Mouse (Mus musculus) gastrocnemius, postnatal 25 days (tissue): ENCODE results near the gene 0610010K14Rik. TPM values are rescaled to one million over a fixed set of nuclear protein-coding genes. Genes with fewer than 3 reads are reported as not detected.

Source experiments
- DNase-seq: peaks from one replicate; pipeline ENCODE4 v3.0.0; 2022
- long read RNA-seq, 2 experiments: library from polyadenylated mRNA; stranded (forward); transcript quantifications; one replicate each; pipeline ENCODE4 v2.0.0; 2021
- total RNA-seq, 2 experiments: library from RNA; stranded (reverse); gene quantifications; 1 replicate in 1 of 2; 2 replicates in 1 of 2; pipeline ENCODE4 v1.2.3; 2021

0610010K14Rik gene
- total RNA-seq, result 10 to 100 TPM; 26.9 to 36.2 TPM
- long read RNA-seq, experiment 1, transcript 0610010K14Rik-206 (6 exons, 576 nt), result minor isoform, 6 of 58 reads
- long read RNA-seq, experiment 1, transcript 0610010K14Rik-208 (6 exons, 880 nt), result minor isoform, 11 of 58 reads
- long read RNA-seq, experiment 1, transcript 0610010K14Rik-209 (4 exons, 667 nt), result minor isoform, 5 of 58 reads
- long read RNA-seq, experiment 1, transcript 0610010K14Rik-202 (5 exons, 779 nt), result major isoform, 15 of 58 reads
- long read RNA-seq, experiment 1, partial matches to known transcripts, result 4 of 58 reads
- long read RNA-seq, experiment 1, other reads (novel, unspliced or antisense), result 15 of 58 reads
- long read RNA-seq, experiment 2, transcript 0610010K14Rik-202 (5 exons, 779 nt), result minor isoform, 7 of 30 reads
- long read RNA-seq, experiment 2, transcript 0610010K14Rik-208 (6 exons, 880 nt), result minor isoform, 6 of 30 reads
- long read RNA-seq, experiment 2, transcript 0610010K14Rik-206 (6 exons, 576 nt), result major isoform, 8 of 30 reads
- long read RNA-seq, experiment 2, partial matches to known transcripts, result 0 of 30 reads
- long read RNA-seq, experiment 2, other reads (novel, unspliced or antisense), result 6 of 30 reads

DNA sequence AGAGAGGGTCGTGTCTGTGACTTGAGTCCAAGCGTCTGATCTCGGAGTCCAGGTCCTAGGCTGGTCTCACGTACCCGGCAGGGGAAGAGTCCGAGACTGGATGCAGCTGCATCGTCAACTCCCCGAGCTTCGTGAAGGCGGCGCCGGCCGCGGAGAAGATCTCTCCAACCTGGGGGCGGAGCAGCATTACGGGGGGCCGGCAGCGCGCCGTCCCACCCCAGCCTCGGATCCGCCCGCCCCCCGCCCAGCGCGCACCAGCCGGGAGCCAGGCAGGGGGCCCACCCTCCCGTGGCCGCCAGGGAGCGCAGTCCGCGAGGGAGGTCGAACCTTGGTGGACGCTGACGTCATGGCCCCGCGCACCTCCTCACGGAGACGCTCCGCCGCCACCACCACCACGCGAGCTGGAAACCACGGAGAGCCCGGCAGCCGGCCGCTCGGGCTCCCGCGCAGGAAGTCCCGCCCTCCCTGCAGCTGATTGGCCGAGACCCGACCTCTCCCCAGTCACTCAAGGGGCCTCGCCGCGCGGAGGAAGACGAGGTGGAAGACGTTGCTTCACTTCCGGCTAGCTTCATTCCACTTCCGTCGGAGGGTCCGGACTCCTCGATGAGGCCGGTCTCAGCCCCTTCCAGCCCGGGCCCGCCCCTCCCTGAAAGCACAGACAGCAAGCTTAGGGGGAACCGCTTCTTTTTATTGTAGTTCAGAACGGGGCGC, at the start of gene 0610010K14Rik:
0610010K14Rik (minus strand) TSS at position 458 of the 711 bp plus-strand sequence.
- peak; percentile 98 for DNase-seq

DNA sequence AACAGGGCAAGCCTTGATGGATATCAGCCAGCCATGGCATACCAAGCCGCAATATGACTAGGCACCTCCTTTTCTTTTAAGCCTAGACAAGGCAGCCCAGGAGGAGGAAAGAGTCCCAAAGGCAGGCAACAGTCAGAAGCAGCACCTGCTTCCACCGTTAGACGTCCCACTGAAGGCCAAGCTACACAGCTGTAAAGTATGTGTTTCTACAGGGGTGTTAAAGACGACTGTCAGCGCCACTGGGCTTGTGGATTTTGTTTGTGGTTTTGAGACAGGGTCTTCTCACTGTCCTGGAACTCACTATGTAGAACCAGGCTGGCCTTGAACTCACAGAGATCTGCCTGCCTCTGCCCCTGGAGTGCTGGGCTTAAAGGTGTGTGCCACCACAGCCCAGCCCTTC, 48.0 kb upstream of the 0610010K14Rik start:
- DNase-seq, result no peak

DNA sequence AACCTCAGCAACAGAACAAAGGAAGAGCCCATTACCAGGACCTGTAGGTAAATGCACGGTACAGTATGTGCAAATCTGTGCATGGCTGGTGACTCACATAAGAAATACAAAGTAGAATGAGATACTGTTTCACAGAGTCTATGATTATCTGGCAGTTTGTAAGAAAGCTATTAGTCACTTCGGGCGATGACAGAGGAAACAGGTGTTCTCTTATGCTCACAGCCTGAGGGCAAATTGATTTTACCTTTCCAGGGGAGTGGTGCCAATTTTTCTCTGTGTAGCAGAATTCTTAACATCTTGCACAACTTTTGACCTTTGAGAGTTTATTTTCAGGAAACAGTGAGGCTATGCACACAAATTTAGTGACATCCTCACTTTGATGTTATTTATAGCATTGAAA, 47.0 kb upstream of the 0610010K14Rik start:
- no peak for DNase-seq

DNA sequence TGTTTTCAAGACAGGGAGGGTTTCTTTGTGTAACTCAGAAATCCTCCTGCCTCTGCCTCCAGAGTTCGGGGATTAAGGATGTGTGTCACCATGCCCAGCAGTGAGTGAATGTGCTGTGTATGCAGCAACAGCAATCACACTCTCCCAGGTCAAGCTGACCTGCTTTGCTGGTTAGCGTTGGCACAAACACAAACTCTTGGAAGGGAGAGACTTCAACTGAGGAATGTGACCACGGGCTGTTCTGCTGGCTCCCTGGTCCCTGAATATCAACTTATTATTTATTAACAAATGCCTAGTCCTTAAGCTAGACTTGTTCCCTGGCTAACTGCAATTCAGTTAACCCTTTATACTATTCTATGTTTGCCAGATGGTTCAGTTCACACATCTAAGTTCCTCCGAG, 46.0 kb upstream of the 0610010K14Rik start:
- DNase-seq, result no peak

DNA sequence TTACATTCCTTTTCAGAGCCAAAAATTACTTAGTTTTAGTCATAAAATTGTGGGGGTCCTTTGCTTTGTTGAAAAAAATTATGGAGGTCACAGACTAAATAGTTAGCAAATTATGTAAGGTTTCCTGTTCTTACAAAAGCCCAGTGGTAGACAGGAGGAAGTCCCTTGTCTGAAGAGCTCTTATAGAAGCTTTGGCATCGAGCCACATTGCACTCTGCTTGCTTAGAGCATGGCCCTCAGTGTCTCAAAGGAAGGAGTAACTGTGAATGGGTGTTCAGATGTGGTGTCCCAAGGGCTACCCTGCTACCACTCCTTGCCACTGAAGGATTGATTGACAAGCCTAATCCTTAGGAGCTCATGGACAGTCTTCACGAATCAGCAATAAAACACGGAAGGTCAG, 42.7 kb upstream of the 0610010K14Rik start:
- no peak for DNase-seq

DNA sequence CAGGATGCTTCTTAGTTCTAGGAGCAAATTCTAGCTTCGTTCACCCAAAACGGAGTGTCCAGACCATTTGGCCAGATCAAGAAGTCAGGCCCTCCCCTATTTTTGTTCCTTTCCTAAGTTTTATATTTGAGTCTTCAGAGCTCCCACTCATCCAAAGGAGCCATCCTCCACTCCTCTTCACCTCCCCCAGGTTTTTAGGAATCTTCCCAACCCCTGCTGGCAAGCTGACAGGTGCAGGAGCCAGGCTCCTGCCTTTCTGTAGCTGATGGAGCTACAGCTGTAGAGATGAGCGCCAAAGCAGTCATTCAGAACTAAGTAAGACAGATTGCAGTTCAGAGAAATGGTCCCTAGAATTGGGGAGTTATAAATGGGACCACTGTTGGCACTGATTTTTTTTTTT, 41.2 kb upstream of the 0610010K14Rik start:
- DNase-seq, result no peak

DNA sequence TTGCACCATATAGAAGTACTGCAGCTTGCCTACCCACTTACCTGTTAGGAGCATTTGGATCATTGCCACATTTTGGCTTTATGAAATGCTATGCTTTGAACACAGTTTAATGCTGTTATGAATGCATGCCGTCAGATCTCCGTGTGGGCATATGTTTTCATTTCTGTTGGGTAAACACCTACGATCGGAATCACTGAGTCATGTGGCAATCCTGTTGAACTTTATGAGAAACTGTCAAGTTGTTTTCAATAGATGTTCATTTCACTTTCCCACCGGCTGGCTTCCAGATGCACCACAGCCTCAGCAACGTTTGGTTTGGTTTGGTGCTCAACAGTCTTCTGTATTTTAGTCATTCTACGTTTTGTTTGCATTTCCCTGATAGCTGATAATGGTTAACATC, 33.9 kb upstream of the 0610010K14Rik start:
- DNase-seq, result no peak

DNA sequence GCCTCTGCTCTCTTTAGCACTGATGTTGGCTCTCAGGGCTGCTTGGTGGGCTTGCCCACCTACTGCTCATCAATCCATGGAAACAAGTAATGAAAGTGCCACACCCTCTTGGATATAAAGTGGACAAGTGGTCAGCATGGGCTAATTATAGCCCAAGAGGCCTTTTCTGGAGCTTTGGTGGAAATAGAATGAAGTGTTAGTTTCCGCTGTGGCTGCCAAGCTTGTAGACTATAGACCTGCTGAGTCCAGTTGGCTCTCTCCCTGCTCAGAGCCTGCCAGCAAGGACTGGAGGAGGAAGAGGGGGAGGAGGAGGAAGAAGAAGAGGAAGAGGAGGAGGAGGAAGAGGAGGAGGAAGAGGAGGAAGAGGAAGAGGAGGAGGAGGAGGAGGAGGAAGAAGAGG, 28.7 kb upstream of the 0610010K14Rik start:
- no peak for DNase-seq

DNA sequence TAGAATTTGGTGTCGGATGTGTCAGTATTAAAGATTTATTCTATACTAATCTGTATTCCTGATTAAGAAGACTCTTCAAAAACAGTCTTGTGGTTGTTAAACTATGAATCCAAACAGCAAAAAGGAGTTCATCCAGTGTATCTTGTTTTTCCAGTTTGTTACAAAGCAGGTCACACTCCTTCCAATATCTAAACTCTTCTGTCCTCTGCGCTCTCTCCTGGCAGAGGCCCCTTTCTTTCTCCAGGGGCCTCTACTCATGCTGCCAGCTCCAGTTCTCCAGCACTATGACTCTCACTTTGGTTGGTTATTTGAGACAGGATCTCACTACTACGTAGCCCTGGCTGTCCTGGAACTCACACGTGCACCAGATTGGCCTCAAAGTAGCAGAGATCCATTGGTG, 28.1 kb upstream of the 0610010K14Rik start:
- no peak for DNase-seq

DNA sequence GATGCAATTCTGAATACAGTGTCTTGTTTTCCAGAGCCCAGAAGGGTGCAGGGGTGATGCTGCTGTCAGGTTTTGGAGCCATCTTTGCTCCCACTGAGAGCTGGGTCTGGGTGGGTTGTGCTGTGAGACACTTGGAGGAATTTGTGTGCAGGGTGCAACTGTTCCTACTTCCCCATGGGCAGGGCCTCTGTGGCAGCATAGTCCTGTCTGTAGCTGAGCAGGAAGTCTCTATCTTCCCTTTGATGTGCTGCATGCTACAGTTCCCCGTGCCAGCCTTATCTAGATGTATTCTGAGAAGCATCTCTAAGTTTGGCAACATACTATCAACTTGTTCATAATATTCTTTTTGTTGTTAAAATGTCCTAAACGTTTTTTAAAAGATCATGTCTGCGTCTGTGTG, 27.5 kb upstream of the 0610010K14Rik start:
- no peak for DNase-seq

DNA sequence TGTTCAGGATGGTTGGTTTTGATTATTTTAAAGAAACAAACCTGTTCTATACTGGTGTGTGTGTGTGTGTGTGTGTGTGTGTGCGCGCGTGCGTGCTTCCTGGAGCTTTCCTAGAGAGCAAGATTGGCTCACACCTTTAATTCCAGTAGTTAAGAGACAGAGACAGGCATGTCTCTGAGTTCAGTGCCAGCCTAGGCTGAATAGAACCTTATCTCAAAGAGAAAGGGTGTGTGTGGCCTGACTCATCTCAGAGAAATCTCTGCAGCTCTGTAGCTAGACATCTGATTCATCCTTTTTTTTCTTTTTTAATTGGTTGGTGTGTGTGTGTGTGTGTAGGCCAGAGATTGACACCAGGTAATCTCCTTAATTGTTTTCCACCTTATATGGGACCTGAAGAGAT, 21.3 kb upstream of the 0610010K14Rik start:
- DNase-seq, result no peak

DNA sequence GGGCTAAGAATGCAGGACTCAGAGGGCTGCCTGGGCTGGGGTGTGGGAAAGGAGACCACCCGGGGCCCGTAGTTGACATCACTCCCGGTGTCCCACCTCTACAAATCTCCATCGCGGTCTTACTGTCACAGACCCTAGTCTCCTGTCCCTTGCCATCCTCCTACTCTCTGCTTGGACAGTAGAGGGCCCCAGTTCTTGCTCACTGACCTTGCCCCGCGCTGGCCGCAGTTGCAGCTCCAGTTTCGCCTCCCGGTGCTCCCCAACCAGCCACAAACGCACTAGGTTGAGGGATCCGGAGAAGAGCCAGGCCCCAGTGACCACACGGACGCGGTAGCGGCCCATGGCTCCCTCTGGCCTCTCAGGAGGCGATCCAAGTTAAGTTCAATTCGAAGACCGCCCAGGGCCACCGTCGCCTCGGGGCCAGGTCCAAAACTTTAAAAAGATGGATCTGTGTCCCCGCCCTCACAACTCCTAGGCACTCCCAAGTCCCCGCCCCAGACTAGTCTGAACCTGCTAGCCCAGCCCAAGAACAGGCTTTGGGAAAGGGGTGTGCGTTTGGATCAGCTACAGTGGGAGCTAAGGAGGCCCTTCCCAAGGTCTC, 17.3 kb upstream of the 0610010K14Rik start, which contains the start of gene Alox12:
Alox12 (minus strand) TSS at position 423 of the 601 bp plus-strand sequence.
- peak; percentile 48 for DNase-seq

DNA sequence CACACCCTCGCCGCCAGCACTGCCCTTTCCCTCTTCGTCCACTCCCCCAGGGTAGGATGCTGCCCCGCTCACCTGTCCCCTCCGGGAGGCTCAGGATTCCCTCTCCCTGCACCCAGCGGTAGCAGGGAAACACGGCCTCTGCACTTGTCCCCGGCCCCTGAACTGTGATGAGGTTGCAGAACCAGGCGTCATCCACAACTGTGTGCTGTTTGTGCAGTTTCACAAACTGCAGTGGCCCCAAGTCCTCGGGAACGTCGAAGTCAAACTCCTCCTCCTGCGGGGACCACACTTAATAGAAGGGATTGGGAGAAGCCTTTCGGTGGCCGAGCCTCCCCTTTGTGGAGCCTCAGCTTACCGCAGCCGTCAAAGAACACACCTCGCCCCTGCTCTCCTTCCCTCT, 16.6 kb upstream of the 0610010K14Rik start:
- DNase-seq, result no peak

DNA sequence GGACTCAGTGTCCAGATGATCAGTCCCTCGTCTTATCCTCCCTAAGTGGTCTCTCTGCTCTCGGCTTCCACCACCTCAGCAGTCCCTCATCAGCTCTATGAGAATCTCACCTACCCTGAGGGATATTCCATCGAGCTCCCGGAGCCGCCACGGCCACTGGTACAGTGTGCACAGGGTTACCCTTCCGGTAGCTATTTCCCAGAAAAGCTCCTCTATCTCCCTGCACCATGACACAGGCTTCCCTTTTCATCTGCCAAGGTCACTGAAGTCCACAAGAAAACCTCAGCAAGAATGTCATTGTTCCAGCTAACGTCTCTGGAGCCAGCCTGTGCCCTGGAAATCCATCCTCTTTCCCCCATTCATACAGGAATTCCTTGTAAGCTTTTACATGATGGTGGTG, 14.1 kb upstream of the 0610010K14Rik start:
- DNase-seq, result no peak

DNA sequence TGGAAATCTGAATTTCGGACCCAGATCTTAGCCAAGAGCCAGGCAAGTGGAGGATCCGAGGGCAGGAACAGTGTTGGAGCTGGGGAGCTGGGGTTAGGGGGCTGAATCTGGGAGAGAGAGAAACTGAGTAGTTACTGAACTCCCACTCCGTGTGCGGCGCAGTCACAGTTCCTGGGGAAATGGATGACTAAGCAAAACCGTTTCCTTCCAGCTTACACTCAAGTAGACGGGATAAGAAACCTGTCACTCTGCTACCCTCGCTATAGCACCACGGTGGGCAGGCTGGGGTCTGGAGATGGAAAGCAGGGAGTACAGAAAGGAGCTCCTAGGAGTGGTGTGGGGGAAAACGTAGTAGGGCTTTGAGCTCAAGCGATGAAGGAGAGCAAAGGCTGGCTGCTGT, 12.4 kb upstream of the 0610010K14Rik start:
- DNase-seq, result no peak

DNA sequence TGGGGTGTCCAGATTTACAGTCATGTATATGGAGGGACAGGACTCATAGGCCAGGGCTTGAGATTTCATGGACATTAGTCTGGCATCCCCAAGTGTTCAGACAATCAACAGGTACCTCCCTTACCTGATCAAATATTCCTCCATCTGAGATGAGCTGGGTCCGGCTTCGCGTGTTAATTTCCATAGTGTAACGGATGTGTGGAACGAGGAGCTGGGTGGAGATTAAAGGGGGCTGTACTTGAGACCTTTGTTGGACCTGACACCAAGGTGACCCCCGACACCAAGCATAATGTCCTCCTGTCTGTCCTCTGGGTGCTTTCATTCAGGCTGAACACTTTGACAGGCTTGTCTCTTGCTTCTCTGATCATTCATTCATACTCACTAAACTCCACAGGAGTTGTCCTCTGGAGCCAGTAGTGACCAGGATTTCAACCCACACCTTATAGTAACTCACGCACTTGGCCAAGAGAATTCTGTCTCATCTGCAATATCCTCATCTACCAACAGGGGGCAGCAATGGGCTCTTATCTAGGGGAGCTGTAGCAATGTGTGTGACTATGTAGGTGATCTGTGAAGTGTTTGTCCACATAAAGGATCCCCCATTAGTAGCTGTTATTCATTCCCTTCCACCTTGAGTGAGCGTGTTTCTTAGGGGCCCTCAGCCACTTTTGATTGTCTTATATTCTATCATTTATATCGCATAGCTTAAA, 9.6 kb upstream of the 0610010K14Rik start:
- DNase-seq, result no peak

DNA sequence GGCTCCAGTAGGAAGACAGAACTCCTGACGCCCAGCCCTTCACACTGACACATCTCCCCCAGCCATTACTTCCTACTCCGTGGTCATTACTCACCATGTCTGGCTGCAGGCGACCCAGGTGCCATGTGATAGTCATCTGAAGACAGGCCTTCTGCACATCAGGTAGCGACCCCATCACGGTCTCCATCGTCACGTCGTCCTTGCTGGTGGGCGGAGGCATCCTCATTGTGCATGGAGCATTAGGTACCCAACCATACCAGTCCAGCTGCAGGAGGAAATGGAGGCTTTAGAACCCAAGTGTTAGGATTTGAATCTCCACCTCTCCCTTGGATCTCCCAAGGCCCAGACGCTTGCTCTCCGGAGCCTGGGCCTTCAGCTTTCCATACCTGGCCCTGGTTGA, 4.9 kb upstream of the 0610010K14Rik start:
- DNase-seq, result no peak

DNA sequence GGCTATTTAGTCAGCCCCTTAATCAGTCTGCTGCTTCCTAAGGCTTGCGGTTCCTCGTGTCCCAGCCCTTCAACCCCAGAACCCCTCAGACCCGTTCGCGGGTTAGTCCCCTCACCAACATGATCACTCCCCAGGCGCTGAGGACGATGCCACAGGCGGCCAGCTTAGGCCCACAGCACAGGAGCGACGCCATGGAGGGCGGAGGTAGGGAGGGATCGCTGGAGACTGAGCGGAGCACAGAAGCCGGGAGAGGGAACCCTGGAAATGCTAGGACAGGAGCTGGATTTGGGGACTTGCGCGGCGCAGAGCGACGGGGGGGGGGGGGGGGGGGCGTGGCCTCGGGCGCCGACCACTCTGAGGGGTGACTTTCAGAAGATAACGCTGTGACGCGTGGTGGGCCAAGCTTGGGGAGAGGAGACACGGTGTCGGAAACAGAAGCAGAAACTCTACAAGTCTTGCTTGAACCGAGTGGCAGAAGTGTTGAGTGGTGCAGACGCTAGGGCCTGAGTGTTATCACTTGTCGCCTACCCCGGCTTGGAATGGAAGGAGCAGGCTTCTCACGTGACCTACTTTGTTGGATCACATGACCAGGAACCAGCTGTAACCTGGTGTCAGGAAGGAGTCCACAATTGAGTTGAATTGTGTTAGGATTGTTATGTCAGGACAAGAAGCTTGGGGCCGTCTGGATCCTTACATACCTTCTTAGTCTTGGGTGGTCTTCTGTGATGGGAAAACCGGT, 2.0 kb upstream of the 0610010K14Rik start, which contains the start of the genes Gm21988 and Rnasek:
Gm21988 (minus strand) TSS at position 290 of the 739 bp plus-strand sequence.
Rnasek (minus strand) TSS at position 302 of the 739 bp plus-strand sequence.
- DNase-seq, result peak; percentile 71

DNA sequence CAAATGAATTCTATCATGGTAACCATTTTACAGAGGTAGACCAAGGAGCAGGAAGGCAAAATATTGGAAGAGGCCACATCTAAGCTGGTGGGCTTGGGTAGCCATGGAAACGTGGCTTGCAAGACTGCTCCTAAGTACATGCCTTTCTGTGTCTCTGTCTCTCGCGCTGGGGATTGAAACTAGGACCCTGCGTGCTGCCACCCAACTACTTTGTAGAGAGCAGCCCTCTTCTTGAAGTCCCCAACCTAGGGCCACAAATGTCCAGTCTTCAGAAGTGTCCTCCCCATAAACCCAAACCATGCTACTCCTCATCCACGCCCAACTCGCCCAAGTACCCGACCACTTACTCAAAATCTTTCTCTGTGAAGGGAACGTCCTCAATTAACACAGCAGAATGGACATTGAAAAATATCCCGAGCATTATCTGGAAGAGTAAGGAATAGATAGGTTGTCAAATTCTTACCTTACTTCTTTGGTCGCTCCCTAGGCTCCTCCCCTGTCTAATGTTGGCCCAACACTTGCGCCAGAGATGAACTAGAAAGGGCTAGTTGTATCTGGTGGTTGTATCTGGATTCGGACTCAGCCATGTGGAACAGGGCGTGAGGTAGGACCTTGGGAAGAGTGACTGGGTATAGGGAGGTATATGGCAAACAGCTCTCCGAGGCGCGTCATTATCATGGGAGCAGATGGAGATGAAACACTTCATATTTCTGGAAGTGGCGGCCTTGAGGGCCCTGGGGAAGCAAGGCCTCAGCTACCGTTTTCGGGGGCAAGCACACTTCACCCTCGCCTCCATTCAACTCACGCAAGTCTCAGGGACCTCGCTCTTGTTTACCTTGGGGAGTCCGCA, 1.1 kb upstream of the 0610010K14Rik start:
- no peak for DNase-seq

DNA sequence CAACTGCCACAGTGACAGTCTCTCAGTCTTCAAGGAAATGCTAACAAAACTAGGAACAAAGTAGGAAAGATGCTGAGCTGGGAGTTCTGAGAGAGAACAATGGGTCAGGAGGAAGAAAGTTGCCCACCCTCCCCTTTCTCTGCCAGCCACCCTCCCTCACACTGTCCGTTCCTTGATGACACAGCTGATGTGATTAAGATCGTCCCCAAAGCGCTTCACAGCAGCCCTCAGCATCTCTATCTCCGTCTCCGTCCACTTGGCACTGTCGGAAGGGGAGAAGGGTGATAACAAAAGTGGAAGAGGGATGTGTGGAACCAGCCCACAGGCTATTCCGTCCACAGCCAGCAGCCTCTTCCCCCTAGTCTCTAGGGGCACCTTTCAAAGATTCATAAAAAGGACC, 997 bp downstream of the 0610010K14Rik start:
- DNase-seq, result no peak
